Mouse (Mus musculus): ENCODE data around the gene Gm47189.
"Not testable (repeated sequence)": the region's sequence is repeated elsewhere in the genome, so short reads cannot be mapped to it uniquely, and the experiment has no call there.

Gm47189 gene

GRCm38 (mm10) chr14:41772341-41772740 lies at the start of gene Gm47189:
Gm47189 (minus strand) TSS chr14:41772441.
- DNase-seq (ENCODE audit: low spot score) = not testable (repeated sequence)

GRCm38 (mm10) chr14:41755931-41756330 lies 16.3 kb downstream of the Gm47189 start:
- not testable (repeated sequence) for DNase-seq (ENCODE audit: low spot score)

GRCm38 (mm10) chr14:41750514-41750913 lies 21.7 kb downstream of the Gm47189 start, which contains the start of gene Gm7929:
Gm7929 (minus strand) TSS chr14:41750614.
- DNase-seq (ENCODE audit: low spot score) = not testable (repeated sequence)

- not testable (repeated sequence) for DNase-seq (ENCODE audit: low spot score)
These were observed 48.8 kb downstream of the Gm47189 start for GRCm38 (mm10) chr14:41723437-41723836.

- DNase-seq (ENCODE audit: low spot score) = not testable (repeated sequence)
These were observed 55.1 kb downstream of the Gm47189 start for GRCm38 (mm10) chr14:41717180-41717579.

Measured in MN1 (cell line).